Mouse (Mus musculus): Measurements from ENCODE around the gene Fh1. TPM values are rescaled to one million over a fixed set of nuclear protein-coding genes. Genes with fewer than 3 reads are reported as not detected.

The Fh1 gene
- polyA plus RNA-seq, 1 experiment from 2014 or later = 85.3 TPM

DNA sequence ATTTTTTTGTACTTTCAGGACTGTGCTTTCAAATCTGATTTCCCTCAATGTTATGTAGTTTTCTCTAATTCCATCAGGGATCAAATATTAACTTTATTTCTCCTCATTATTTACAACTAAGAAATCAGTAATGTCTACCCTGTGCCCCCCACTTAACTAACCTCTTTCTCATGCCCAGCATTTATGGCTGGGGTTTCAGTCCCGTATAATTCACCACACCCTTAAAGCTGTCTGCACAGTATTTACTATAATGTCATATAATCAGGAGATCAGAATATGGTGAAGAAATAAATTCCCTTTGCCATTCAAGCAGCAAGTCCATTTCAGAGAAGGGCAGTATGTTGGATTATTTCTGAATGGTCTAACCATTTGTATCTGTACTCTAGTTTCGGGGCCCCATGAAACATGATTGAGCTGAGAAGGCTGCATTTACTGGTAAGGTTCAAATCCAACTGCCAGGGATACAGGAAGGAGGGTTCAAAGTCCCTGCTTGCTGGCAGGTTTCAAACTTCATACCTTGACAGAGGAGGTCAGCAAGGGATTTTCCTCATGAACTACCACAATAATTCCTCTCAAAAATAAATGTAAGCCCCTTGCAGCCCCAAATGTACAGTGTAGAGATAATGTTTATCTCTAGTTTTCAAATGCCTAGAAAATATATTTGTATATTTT, 46.9 kb downstream of the Fh1 start:
- no peaks in the 10 kb centered on the region for H3K4me1 ChIP-seq (replicated peaks)
- ATAC-seq (ENCODE audit: low read depth) (no peak), DNase-seq (no peak)
- H3K27ac ChIP-seq = no peak overlapping the region
- H3K27me3 ChIP-seq = no peaks in the 10 kb centered on the region
- WGBS (ENCODE audit: insufficient replicate concordance) = 57% methylated on average over 2 of the region's 2 CpGs
- no peak overlapping the region for H3K4me3 ChIP-seq (replicated peaks)
- no peaks in the 10 kb centered on the region for H3K9me3 ChIP-seq (replicated peaks)
- H3K4me2 ChIP-seq = no peak overlapping the region
- H3K36me3 ChIP-seq = no peaks in the 10 kb centered on the region
- no peak overlapping the region for H3K9ac ChIP-seq

DNA sequence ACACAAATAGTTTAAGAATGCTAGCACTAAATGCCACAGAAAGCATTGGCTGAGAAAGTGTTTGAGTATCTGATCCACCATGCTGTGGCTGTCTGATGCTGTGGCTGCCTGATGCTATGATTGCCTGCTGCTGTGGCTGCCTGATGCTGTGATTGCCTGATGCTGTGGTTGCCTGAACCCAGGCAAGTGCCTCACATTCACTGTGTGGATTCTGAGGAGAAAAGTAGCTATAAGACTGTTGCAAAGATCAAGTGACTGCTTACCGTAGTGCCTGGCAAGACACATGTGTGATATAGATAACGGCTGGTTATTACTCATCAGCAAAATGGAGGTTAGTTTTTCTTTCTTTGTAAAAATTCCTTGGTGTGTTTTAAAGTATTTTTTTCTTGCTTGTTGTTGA, 51.3 kb downstream of the Fh1 start:
- no peak overlapping the region for H3K4me3 ChIP-seq (replicated peaks)
- no peaks in the 10 kb centered on the region for H3K27me3 ChIP-seq
- no peak overlapping the region for H3K9ac ChIP-seq
- H3K36me3 ChIP-seq = no peaks in the 10 kb centered on the region
- no peaks in the 10 kb centered on the region for H3K4me1 ChIP-seq (replicated peaks)
- no peak overlapping the region for H3K27ac ChIP-seq
- H3K9me3 ChIP-seq (replicated peaks) = no peaks in the 10 kb centered on the region
- no peak overlapping the region for H3K4me2 ChIP-seq
- no peak for DNase-seq
- no peak for ATAC-seq (ENCODE audit: low read depth)
- WGBS (ENCODE audit: insufficient replicate concordance) = 52% methylated on average over 2 of the region's 2 CpGs

DNA sequence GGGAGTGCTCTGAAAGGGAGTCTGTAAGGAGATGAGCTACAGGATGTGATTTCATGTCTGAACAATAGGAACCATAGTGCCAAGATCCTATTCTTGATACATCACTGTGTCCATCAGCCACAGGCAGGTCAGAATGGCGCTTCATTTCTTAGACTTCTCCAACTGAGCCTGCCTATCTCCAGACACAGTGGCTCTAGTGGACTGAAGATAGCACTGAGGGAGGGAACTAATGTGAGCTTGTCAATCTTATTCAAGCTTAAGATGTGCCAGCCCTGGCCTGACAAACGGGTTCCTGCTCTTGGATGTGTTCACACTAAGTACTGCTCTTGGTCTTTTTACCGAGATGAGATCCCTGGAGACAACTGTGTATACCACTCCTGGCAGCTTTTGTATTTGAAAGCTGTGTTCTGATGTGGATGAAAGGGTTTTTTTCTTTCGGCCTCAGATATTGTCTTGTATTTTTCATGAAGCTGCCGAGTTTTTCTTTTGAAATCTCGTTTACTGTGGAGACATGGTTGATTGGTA, 59.8 kb downstream of the Fh1 start:
- ATAC-seq (ENCODE audit: low read depth) (no peak), DNase-seq (no peak)
- Histone ChIP-seq H3K27ac (no peak overlapping the region), H3K27me3 (no peaks in the 10 kb centered on the region), H3K9me3 (replicated peaks) (no peaks in the 10 kb centered on the region), H3K9ac (no peak overlapping the region), H3K4me1 (replicated peaks) (no peaks in the 10 kb centered on the region), H3K4me3 (replicated peaks) (no peak overlapping the region), H3K4me2 (no peak overlapping the region), H3K36me3 (no peaks in the 10 kb centered on the region)
- 62% methylated on average over 6 of the region's 6 CpGs for WGBS (ENCODE audit: insufficient replicate concordance)

DNA sequence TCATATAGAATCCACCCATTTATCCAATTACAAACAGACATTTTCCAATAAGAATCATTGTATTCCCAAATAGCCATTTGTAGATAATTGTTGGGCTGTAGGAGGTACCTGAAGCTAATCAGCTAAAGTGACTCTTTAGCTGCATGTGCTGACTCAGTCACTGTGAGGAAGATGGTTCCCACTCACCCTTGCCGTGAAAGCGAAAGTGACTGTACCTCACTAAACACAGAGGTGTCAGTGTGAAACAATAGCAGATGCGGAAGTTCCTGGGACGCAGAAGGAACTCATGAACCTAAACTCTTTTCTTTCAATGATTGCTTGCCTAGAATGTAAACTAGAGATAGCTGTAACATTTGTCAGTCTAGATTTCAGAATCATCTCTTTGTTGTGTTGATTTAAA, 61.1 kb downstream of the Fh1 start:
- 80% methylated on average over 4 of the region's 4 CpGs for whole genome bisulfite sequencing (ENCODE audit: insufficient replicate concordance)
- DNase-seq (no peak), ATAC-seq (ENCODE audit: low read depth) (no peak)
- Histone ChIP-seq H3K4me1 (replicated peaks) (no peaks in the 10 kb centered on the region), H3K36me3 (no peaks in the 10 kb centered on the region), H3K4me2 (no peak overlapping the region), H3K27me3 (no peaks in the 10 kb centered on the region), H3K9ac (no peak overlapping the region), H3K4me3 (replicated peaks) (no peak overlapping the region), H3K9me3 (replicated peaks) (no peaks in the 10 kb centered on the region), H3K27ac (no peak overlapping the region)

GRCm38 (mm10) chr1:175562379-175562778, 63.1 kb downstream of the Fh1 start:
- no peaks in the 10 kb centered on the region for H3K36me3 ChIP-seq
- WGBS (ENCODE audit: insufficient replicate concordance) = 72% methylated on average over 2 of the region's 2 CpGs
- H3K4me2 ChIP-seq = no peak overlapping the region
- H3K27ac ChIP-seq = no peak overlapping the region
- no peak overlapping the region for H3K4me3 ChIP-seq (replicated peaks)
- no peaks in the 10 kb centered on the region for H3K4me1 ChIP-seq (replicated peaks)
- ATAC-seq (ENCODE audit: low read depth) = no peak
- H3K9me3 ChIP-seq (replicated peaks) = no peaks in the 10 kb centered on the region
- DNase-seq = no peak
- no peak overlapping the region for H3K9ac ChIP-seq
- no peaks in the 10 kb centered on the region for H3K27me3 ChIP-seq

DNA sequence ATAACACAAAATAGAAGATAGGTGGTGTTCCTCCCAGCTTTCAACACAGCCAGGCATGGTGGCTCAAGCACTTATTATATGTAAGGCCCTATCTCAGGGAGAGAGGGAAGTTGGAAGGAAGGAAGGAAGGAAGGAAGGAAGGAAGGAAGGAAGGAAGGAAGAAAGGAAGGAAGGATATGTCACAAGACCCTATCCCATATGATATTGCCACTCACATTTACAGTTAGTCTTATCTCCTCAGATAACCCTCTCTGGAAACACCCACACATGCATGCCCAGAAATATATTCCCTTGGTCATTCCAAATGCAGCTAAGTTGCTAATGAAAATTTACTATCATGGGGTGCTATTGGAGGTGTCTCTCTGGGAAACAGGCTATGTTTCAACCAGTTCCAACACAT, 63.6 kb downstream of the Fh1 start:
- Histone ChIP-seq H3K4me1 (replicated peaks) (no peaks in the 10 kb centered on the region), H3K27me3 (no peaks in the 10 kb centered on the region)

GRCm38 (mm10) chr1:175554641-175555040, 70.8 kb downstream of the Fh1 start:
- no peak overlapping the region for H3K4me3 ChIP-seq (replicated peaks)
- ATAC-seq (ENCODE audit: low read depth) = no peak
- no peak overlapping the region for H3K27ac ChIP-seq
- H3K27me3 ChIP-seq = no peaks in the 10 kb centered on the region
- DNase-seq = no peak
- H3K4me2 ChIP-seq = no peak overlapping the region
- H3K36me3 ChIP-seq = no peaks in the 10 kb centered on the region
- no peak overlapping the region for H3K9ac ChIP-seq
- WGBS (ENCODE audit: insufficient replicate concordance) = 62% methylated on average over 1 of the region's 1 CpGs
- H3K4me1 ChIP-seq (replicated peaks) = no peaks in the 10 kb centered on the region
- no peaks in the 10 kb centered on the region for H3K9me3 ChIP-seq (replicated peaks)

More for the DNA sequence above, 63.6 kb downstream of the Fh1 start:
- Histone ChIP-seq H3K27ac (no peak overlapping the region), H3K4me2 (no peak overlapping the region), H3K9me3 (replicated peaks) (no peaks in the 10 kb centered on the region), H3K9ac (no peak overlapping the region), H3K36me3 (no peaks in the 10 kb centered on the region), H3K4me3 (replicated peaks) (no peak overlapping the region)
- DNase-seq (no peak), ATAC-seq (ENCODE audit: low read depth) (no peak)

DNA sequence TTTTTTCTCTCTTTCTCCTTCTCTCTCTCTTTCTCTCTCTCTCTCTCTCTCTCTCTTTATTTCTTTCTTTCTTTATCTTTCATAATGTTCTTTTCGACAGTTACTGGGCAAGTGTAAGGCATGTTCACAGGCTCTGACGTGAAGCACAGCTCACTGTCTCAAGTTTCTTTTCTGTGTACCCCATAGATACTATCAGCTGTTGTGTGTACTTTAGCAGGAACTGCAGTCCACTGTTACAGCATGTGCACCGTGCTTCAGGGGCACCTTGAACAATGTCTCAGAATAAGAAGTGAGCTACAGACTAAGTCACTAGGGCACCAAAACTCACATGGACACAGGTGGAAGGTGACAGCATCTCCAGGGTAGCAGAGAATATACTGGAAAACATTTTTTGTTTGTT, 73.0 kb downstream of the Fh1 start:
- no peak for ATAC-seq (ENCODE audit: low read depth)
- no peak overlapping the region for H3K4me2 ChIP-seq
- DNase-seq = no peak
- WGBS (ENCODE audit: insufficient replicate concordance) = 57% methylated on average over 3 of the region's 3 CpGs
- no peaks in the 10 kb centered on the region for H3K9me3 ChIP-seq (replicated peaks)
- no peak overlapping the region for H3K4me3 ChIP-seq (replicated peaks)
- no peaks in the 10 kb centered on the region for H3K27me3 ChIP-seq
- no peak overlapping the region for H3K27ac ChIP-seq
- no peak overlapping the region for H3K9ac ChIP-seq
- H3K4me1 ChIP-seq (replicated peaks) = no peaks in the 10 kb centered on the region
- H3K36me3 ChIP-seq = no peaks in the 10 kb centered on the region

DNA sequence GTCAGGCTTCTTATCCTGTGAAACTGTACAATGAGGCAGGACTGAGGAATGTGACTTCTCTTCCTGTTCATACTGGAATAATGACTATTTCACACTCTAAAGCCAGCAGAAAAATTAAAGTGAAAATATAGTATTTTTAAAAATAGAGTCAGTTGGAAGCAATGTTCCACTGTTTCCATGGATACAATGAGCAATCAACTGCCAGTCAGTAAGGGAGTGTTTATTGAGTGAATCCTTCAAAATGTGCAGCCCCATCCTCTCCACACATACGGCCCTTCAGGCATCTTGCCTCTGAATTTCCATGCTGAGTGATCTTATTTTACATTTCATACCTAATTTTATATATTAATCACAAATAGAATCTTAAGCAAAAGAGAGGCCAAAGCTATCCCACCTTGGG, 74.8 kb downstream of the Fh1 start:
- Histone ChIP-seq H3K4me1 (replicated peaks) (no peaks in the 10 kb centered on the region), H3K36me3 (no peaks in the 10 kb centered on the region), H3K4me3 (replicated peaks) (no peak overlapping the region), H3K27ac (no peak overlapping the region), H3K4me2 (no peak overlapping the region), H3K9me3 (replicated peaks) (no peaks in the 10 kb centered on the region), H3K9ac (no peak overlapping the region), H3K27me3 (no peaks in the 10 kb centered on the region)
- 67% methylated on average over 1 of the region's 1 CpGs for WGBS (ENCODE audit: insufficient replicate concordance)
- no peak for DNase-seq
- no peak for ATAC-seq (ENCODE audit: low read depth)

Other genes starting within 250 kb of the Fh1 start
- 0.05 and 0.07 TPM in 2 replicates for gene Rgs7, start 133.1 kb downstream of the Fh1 start, polyA plus RNA-seq (2015; fragmentation: Nextera tagmentation; extraction: Ambion mirVana)
- 5.6 and 8.1 TPM in 2 replicates for gene Kmo, start 5.3 kb downstream of the Fh1 start, polyA plus RNA-seq (2015; fragmentation: Nextera tagmentation; extraction: Ambion mirVana)
- gene Opn3, start 67.1 kb upstream of the Fh1 start, polyA plus RNA-seq (2015; fragmentation: Nextera tagmentation; extraction: Ambion mirVana) = 1.5 and 1.9 TPM in 2 replicates
- gene Chml, start 67.3 kb upstream of the Fh1 start, polyA plus RNA-seq (2015; fragmentation: Nextera tagmentation; extraction: Ambion mirVana) = 0.62 and 1.1 TPM in 2 replicates
- not detected in 2 replicates for gene Wdr64, start 73.0 kb upstream of the Fh1 start, polyA plus RNA-seq (2015; fragmentation: Nextera tagmentation; extraction: Ambion mirVana)